Mouse (Mus musculus): ENCODE data around the gene Ogfrl1. TPM values are rescaled to one million over a fixed set of nuclear protein-coding genes. Genes with fewer than 3 reads are reported as not detected.

Gene Ogfrl1
- polyA plus RNA-seq, 1 experiment, result 0.22 TPM

DNA sequence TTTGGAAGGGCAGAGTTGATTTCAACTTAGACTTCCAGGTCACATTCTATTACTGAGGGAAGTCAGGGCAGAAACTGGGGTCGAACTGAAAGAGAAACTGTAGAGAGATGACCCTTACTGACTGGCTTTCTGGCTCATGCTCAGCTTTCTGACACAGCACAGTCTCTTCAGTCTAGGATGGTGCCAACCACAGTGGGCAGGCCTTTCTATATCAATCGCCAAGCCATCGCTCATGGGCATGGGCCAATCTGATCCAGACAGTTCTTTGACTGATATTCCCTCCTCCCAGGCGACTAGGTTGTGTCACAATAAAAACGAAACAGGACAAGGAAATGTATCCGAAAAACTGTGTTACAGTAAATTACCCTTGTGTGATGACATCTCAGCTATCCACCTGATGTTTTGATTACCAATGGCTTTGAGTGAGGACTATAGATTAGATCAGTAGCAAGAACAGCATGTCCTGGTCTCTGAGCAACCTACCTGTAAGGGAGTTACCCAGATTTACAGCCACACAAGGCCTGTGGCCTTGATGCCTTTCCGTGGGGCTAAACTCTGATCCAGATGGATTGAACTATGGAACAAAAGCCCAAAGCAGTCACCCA lies 76.9 kb downstream of the Ogfrl1 start:
- Histone ChIP-seq H3K27me3 (ENCODE audit: control insufficient read depth, insufficient read depth, low read length) (no peaks in the 10 kb centered on the region), H3K27ac (ENCODE audit: control insufficient read depth, insufficient read depth, low read depth, low read length) (no peak overlapping the region), H3K4me3 (ENCODE audit: control insufficient read depth, low read depth, low read length) (no peak overlapping the region), H3K36me3 (ENCODE audit: control insufficient read depth, insufficient read depth, low read length) (no peaks in the 10 kb centered on the region), H3K4me1 (ENCODE audit: control insufficient read depth, insufficient read depth, low read length) (no peaks in the 10 kb centered on the region)
- no peak for TF ChIP-seq POLR2A (IDR thresholded peaks at IDR 0.05; ENCODE audit: control insufficient read depth, low read depth, low read length)
- no peak for TF ChIP-seq CTCF (IDR thresholded peaks at IDR 0.05; ENCODE audit: control insufficient read depth, insufficient read depth, insufficient replicate concordance, low read depth, low read length)
